Mouse (Mus musculus): ENCODE results near the gene Gpr182. TPM values are rescaled to one million over a fixed set of nuclear protein-coding genes. Genes with fewer than 3 reads are reported as not detected.

The Gpr182 gene
- polyA plus RNA-seq, 1 experiment from 2014 or later: 0.90 TPM

DNA sequence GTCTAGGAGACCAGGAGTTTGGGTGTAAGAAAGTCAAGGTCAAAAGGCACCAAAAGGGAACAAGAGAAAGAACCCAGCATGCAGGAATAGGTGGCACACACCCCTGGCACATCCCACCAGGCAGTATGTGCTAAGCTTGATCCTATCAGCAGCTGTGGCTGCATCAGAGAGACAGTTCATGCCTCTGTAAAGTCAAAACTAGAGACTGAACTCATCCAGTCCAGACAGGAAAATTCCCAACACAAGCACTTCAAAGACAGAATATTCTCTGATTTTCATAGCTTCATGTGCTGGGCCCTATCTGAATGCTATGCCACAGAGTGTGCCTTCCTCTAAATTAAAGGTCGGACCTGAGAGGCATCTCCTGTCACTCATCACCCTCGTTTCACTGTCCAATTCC is 14.0 kb downstream of the Gpr182 start:
- ATAC-seq (ENCODE audit: low FRiP score): no peak
- Histone ChIP-seq H3K4me2 (no peak overlapping the region), H3K27me3 (replicated peaks) (0 out of 2 replicates have a peak, but pooled peaks cover 3% of the 10 kb centered on the region), H3K27ac (replicated peaks) (no peak overlapping the region), H3K4me3 (replicated peaks) (no peak overlapping the region), H3K9ac (replicated peaks) (no peak overlapping the region), H3K36me3 (peaks cover 12% of the 10 kb centered on the region), H3K9me3 (replicated peaks) (no peaks in the 10 kb centered on the region), H3K4me1 (peaks cover 13% of the 10 kb centered on the region)
- 27% methylated on average over 2 of the region's 2 CpGs for WGBS

DNA sequence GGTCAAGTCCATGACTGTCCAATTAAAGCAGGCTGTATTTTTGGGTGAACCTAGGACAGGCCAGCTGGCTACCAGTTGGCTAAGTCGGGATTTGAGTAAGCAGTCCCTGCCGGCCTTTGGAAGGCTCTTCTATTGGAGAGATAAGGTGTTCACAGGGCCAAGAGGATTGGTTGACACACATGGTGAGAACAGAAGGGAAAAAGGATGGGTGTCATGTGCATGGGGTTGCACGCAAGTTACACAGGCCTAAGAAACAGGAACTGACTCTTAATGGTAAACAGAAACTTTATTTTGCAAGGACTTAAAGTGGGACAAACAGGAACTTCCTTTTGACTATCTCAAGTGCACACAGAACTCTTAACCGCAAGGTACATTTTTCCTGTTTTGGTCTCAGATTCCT is 14.6 kb downstream of the Gpr182 start:
- WGBS: 73% methylated on average over 4 of the region's 4 CpGs
- no peak for ATAC-seq (ENCODE audit: low FRiP score)
- H3K27ac ChIP-seq (replicated peaks): no peak overlapping the region
- H3K36me3 ChIP-seq: peaks cover 6% of the 10 kb centered on the region
- H3K9me3 ChIP-seq (replicated peaks): no peaks in the 10 kb centered on the region
- no peak overlapping the region for H3K9ac ChIP-seq (replicated peaks)
- H3K27me3 ChIP-seq (replicated peaks): 0 out of 2 replicates have a peak, but pooled peaks cover 3% of the 10 kb centered on the region
- no peak overlapping the region for H3K4me3 ChIP-seq (replicated peaks)
- H3K4me1 ChIP-seq: peaks cover 13% of the 10 kb centered on the region
- H3K4me2 ChIP-seq: no peak overlapping the region

GRCm38 (mm10) chr10:127736266-127736665 is 15.3 kb downstream of the Gpr182 start:
- no peaks in the 10 kb centered on the region for H3K9me3 ChIP-seq (replicated peaks)
- 0 out of 2 replicates have a peak, but pooled peaks cover 3% of the 10 kb centered on the region for H3K27me3 ChIP-seq (replicated peaks)
- no peaks in the 10 kb centered on the region for H3K36me3 ChIP-seq
- H3K9ac ChIP-seq (replicated peaks): no peak overlapping the region
- no peak for ATAC-seq (ENCODE audit: low FRiP score)
- H3K4me2 ChIP-seq: no peak overlapping the region
- no peak overlapping the region for H3K4me3 ChIP-seq (replicated peaks)
- peaks cover 15% of the 10 kb centered on the region for H3K4me1 ChIP-seq
- no peak overlapping the region for H3K27ac ChIP-seq (replicated peaks)
- WGBS: 78% methylated on average over 2 of the region's 2 CpGs

- ATAC-seq (ENCODE audit: low FRiP score): 0 out of 2 replicates have a peak, but pooled peaks have one; percentile 24
- Histone ChIP-seq H3K27me3 (replicated peaks) (0 out of 2 replicates have a peak, but pooled peaks cover 3% of the 10 kb centered on the region), H3K9me3 (replicated peaks) (no peaks in the 10 kb centered on the region), H3K9ac (replicated peaks) (no peak overlapping the region), H3K27ac (replicated peaks) (no peak overlapping the region), H3K4me3 (replicated peaks) (no peak overlapping the region), H3K4me1 (peaks cover 14% of the 10 kb centered on the region), H3K36me3 (no peaks in the 10 kb centered on the region), H3K4me2 (no peak overlapping the region)
- 45% methylated on average over 5 of the region's 5 CpGs for WGBS
Measured at GRCm38 (mm10) chr10:127734434-127734833, 17.1 kb downstream of the Gpr182 start.

DNA sequence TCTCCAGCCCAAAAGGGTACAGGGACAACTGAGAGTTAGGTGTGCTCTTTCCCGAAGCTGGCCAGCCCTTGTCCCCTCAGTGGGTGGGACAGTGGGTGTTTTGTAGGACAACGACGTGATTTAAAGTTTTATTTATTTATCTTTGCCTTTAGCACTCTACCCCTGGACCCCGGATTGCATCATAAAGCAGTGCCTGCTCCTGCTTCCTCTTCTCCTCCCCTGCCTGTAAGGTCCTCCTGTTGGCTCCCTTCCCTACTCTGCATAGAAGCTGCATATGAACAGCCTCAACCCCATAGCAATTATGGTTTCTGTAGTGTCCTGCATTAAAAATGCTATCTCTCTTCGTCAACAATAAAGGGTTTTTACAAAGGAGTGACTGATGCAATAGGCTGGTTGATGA is 20.1 kb downstream of the Gpr182 start:
- Histone ChIP-seq H3K4me1 (peaks cover 14% of the 10 kb centered on the region), H3K9ac (replicated peaks) (no peak overlapping the region), H3K4me3 (replicated peaks) (no peak overlapping the region), H3K27me3 (replicated peaks) (0 out of 2 replicates have a peak, but pooled peaks cover 3% of the 10 kb centered on the region), H3K9me3 (replicated peaks) (no peaks in the 10 kb centered on the region), H3K27ac (replicated peaks) (peak overlapping the region; percentile 25; the same call in 1 of the 2 replicates), H3K36me3 (no peaks in the 10 kb centered on the region), H3K4me2 (no peak overlapping the region)
- ATAC-seq (ENCODE audit: low FRiP score): no peak
- WGBS: 24% methylated on average over 5 of the region's 5 CpGs

GRCm38 (mm10) chr10:127730933-127731310 is 20.6 kb downstream of the Gpr182 start:
- Histone ChIP-seq H3K36me3 (no peaks in the 10 kb centered on the region), H3K9me3 (replicated peaks) (no peaks in the 10 kb centered on the region), H3K9ac (replicated peaks) (no peak overlapping the region), H3K27me3 (replicated peaks) (0 out of 2 replicates have a peak, but pooled peaks cover 3% of the 10 kb centered on the region), H3K4me2 (no peak overlapping the region), H3K4me1 (peaks cover 14% of the 10 kb centered on the region), H3K27ac (replicated peaks) (peak overlapping the region; percentile 25; the same call in 1 of the 2 replicates), H3K4me3 (replicated peaks) (no peak overlapping the region)
- 22% methylated on average over 9 of the region's 9 CpGs for WGBS
- ATAC-seq (ENCODE audit: low FRiP score): no peak

DNA sequence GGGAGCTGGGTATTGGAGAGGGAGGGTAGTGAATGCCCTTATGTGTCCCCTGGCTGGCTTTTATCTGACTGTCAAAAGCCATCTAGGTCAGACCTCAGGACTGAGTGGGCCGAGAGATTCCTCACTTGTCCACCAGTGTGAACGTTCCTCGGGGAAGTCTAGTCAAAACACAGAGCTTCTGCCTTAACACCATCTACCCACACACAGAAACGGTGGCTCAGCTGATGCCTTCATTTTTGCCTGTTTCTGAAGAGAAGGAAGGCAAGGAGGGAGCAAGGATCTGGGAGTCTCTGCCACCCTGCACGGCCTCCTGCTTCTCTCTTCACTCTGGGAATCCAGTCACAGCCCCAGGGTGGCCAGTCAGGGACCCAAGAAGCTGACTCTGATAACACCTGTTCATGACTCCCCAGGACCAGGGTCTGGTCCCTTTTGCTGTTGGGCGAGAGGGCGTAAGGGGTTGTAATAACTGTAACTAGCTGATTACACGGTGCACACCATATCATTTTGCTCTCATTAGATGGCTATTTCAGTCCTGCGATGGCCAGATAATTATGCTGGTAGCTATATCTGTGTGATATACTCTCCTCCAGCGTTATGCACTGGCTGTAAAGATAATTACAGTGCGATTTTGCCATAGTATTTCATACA is 21.1 kb downstream of the Gpr182 start:
- peaks cover 14% of the 10 kb centered on the region for H3K4me1 ChIP-seq
- no peak overlapping the region for H3K9ac ChIP-seq (replicated peaks)
- H3K9me3 ChIP-seq (replicated peaks): no peaks in the 10 kb centered on the region
- H3K27ac ChIP-seq (replicated peaks): peak overlapping the region; percentile 57
- 0 out of 2 replicates have a peak, but pooled peaks cover 3% of the 10 kb centered on the region for H3K27me3 ChIP-seq (replicated peaks)
- H3K4me3 ChIP-seq (replicated peaks): no peak overlapping the region
- no peak overlapping the region for H3K4me2 ChIP-seq
- ATAC-seq (ENCODE audit: low FRiP score): peak; percentile 57; the same call in 1 of the 2 replicates
- WGBS: 46% methylated on average over 11 of the region's 11 CpGs
- H3K36me3 ChIP-seq: no peaks in the 10 kb centered on the region

DNA sequence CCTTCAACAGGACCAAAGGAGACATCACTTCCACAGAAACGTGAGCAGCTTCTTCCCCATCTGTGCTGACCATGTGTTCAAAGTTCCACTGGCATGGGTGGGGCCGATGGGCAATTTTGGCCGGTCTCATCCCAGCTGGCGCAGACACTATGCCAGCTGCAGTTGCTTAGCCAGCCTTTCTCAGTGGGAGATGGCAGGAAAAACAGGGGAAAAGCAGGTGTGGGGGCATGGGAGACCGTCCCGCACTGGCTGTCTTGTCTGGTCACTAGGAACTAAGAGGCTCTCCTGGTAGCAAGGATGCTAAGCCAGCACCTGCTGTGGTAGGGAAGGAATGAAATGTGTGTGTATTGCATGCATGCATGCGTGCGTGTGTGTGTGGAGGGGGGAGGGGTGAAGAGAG is 23.1 kb downstream of the Gpr182 start:
- Histone ChIP-seq H3K27me3 (replicated peaks) (0 out of 2 replicates have a peak, but pooled peaks cover 6% of the 10 kb centered on the region), H3K36me3 (no peaks in the 10 kb centered on the region), H3K9ac (replicated peaks) (no peak overlapping the region), H3K4me3 (replicated peaks) (no peak overlapping the region), H3K9me3 (replicated peaks) (no peaks in the 10 kb centered on the region), H3K4me1 (peaks cover 14% of the 10 kb centered on the region), H3K27ac (replicated peaks) (no peak overlapping the region), H3K4me2 (no peak overlapping the region)
- WGBS: 67% methylated on average over 8 of the region's 8 CpGs
- no peak for ATAC-seq (ENCODE audit: low FRiP score)

GRCm38 (mm10) chr10:127725136-127725535 is 26.4 kb downstream of the Gpr182 start:
- 83% methylated on average over 4 of the region's 4 CpGs for WGBS
- H3K27ac ChIP-seq (replicated peaks): no peak overlapping the region
- no peaks in the 10 kb centered on the region for H3K9me3 ChIP-seq (replicated peaks)
- H3K4me3 ChIP-seq (replicated peaks): no peak overlapping the region
- ATAC-seq (ENCODE audit: low FRiP score): no peak
- H3K9ac ChIP-seq (replicated peaks): no peak overlapping the region
- H3K36me3 ChIP-seq: no peaks in the 10 kb centered on the region
- H3K27me3 ChIP-seq (replicated peaks): 0 out of 2 replicates have a peak, but pooled peaks cover 8% of the 10 kb centered on the region
- H3K4me2 ChIP-seq: no peak overlapping the region
- peaks cover 21% of the 10 kb centered on the region for H3K4me1 ChIP-seq

- no peak within 1 kb of the TSS for H3K27ac ChIP-seq (replicated peaks)
- no peak within 1 kb of the TSS for H3K4me3 ChIP-seq (replicated peaks)
- H3K27me3 ChIP-seq (replicated peaks): 0 out of 2 replicates have a peak, but pooled peaks cover 8% of the 10 kb centered on the region
- H3K4me1 ChIP-seq: peaks cover 18% of the 10 kb centered on the region
- no peak within 1 kb of the TSS for H3K9ac ChIP-seq (replicated peaks)
- no peaks in the 10 kb centered on the region for H3K36me3 ChIP-seq
- H3K9me3 ChIP-seq (replicated peaks): no peaks in the 10 kb centered on the region
- no peak for ATAC-seq (ENCODE audit: low FRiP score)
- H3K4me2 ChIP-seq: no peak within 1 kb of the TSS
- WGBS: 87% methylated on average over 3 of the region's 3 CpGs
Measured at GRCm38 (mm10) chr10:127724178-127724577, 27.4 kb downstream of the Gpr182 start, which contains the start of gene Tac2. Tac2 (plus strand) TSS chr10:127724478.

GRCm38 (mm10) chr10:127721671-127722418 is 29.7 kb downstream of the Gpr182 start:
- no peaks in the 10 kb centered on the region for H3K9me3 ChIP-seq (replicated peaks)
- H3K27ac ChIP-seq (replicated peaks): no peak overlapping the region
- H3K4me2 ChIP-seq: peak overlapping the region; percentile 30
- H3K4me1 ChIP-seq: peaks cover 18% of the 10 kb centered on the region
- 0 out of 2 replicates have a peak, but pooled peaks cover 8% of the 10 kb centered on the region for H3K27me3 ChIP-seq (replicated peaks)
- no peak overlapping the region for H3K4me3 ChIP-seq (replicated peaks)
- peak; percentile 39; the same call in 1 of the 2 replicates for ATAC-seq (ENCODE audit: low FRiP score)
- peak overlapping the region; percentile 2; the same call in 1 of the 2 replicates for H3K9ac ChIP-seq (replicated peaks)
- WGBS: 11% methylated on average over 20 of the region's 20 CpGs
- H3K36me3 ChIP-seq: no peaks in the 10 kb centered on the region

Data from neural tube, embryonic 15.5 days (tissue).